Mouse (Mus musculus) C2C12 (cell line): Measurements from ENCODE around the gene Slc38a4. TPM values are rescaled to one million over a fixed set of nuclear protein-coding genes. Genes with fewer than 3 reads are reported as not detected.

Experiments
- H3K27me3 ChIP-seq: one replicate; pipeline ENCODE4 v1.6.1; 2011; ENCODE audit not compliant: control insufficient read depth, insufficient read depth, insufficient read length
- H3K36me3 ChIP-seq: one replicate; pipeline ENCODE4 v1.6.1; 2011; ENCODE audit not compliant: control insufficient read depth, insufficient read depth
- H3K4me3 ChIP-seq: one replicate; pipeline ENCODE4 v1.5.1; 2011; ENCODE audit warnings: mild to moderate bottlenecking, control low read depth; ENCODE audit not compliant: poor library complexity, insufficient read depth, severe bottlenecking
- H3K79me2 ChIP-seq: one replicate; pipeline ENCODE4 v1.6.1; 2011; ENCODE audit not compliant: control insufficient read depth, insufficient read depth
- H3K79me3 ChIP-seq: one replicate; pipeline ENCODE4 v1.6.1; 2011; ENCODE audit warnings: low read depth, control low read depth
- H3ac ChIP-seq: one replicate; pipeline ENCODE3; 2011; ENCODE audit warnings: low read depth; ENCODE audit not compliant: control insufficient read depth, insufficient read length
- CTCF ChIP-seq: IDR thresholded peaks from one replicate; pipeline ENCODE4 v1.5.1; 2011; ENCODE audit not compliant: control insufficient read depth, insufficient read depth, insufficient read length
- MYOD1 ChIP-seq: IDR thresholded peaks from one replicate; pipeline ENCODE4 v1.6.1; 2011; ENCODE audit warnings: low read depth; ENCODE audit not compliant: control insufficient read depth, insufficient read length
- polyA plus RNA-seq: library from polyadenylated mRNA; unstranded; fragments of >200 nt; fragmentation: generic; extraction: Trizol; gene quantifications from one replicate; pipeline ENCODE4 v1.2.1, GENCODE M21; 2012; ENCODE audit warnings: missing spikeins

Gene Slc38a4
- polyA plus RNA-seq, 1 experiment, result 0.09 TPM

- no peak overlapping the region for H3K4me3 ChIP-seq
- H3K36me3 ChIP-seq, result no peaks in the 10 kb centered on the region
- TF ChIP-seq MYOD1 (no peak), CTCF (peak; percentile 46)
- H3ac ChIP-seq, result no peak overlapping the region
- H3K79me3 ChIP-seq, result no peaks in the 10 kb centered on the region
- H3K27me3 ChIP-seq, result no peaks in the 10 kb centered on the region
- H3K79me2 ChIP-seq, result no peaks in the 10 kb centered on the region
These were observed 107.3 kb downstream of the Slc38a4 start for GRCm38 (mm10) chr15:96948471-96948870.

Other genes starting within 250 kb of the Slc38a4 start
- gene Pced1b, start 191.2 kb upstream of the Slc38a4 start, polyA plus RNA-seq, result 0.32 TPM
- gene Amigo2, start 191.3 kb upstream of the Slc38a4 start, polyA plus RNA-seq, result 0.71 TPM